Mouse (Mus musculus): ENCODE results near the gene Cfap77.

GRCm38 (mm10) chr2:28893526-28893925 lies 161.3 kb downstream of the Cfap77 start:
- no peak for TF ChIP-seq POLR2A (IDR thresholded peaks at IDR 0.05; ENCODE audit: control insufficient read depth, low read depth, low read length)
- no peak for TF ChIP-seq CTCF (IDR thresholded peaks at IDR 0.05; ENCODE audit: control insufficient read depth, insufficient read depth, insufficient replicate concordance, low read depth, low read length)
